Mouse (Mus musculus): Measurements from ENCODE around the gene Brdt. TPM values are rescaled to one million over a fixed set of nuclear protein-coding genes. Genes with fewer than 3 reads are reported as not detected.

The Brdt gene
- polyA plus RNA-seq, 1 experiment from 2014 or later: 1.2 TPM

- no peak overlapping the region for H3K9ac ChIP-seq
- 0 out of 2 replicates have a peak overlapping the region, but pooled peaks have one; percentile 22 for H3K4me2 ChIP-seq (replicated peaks)
- ATAC-seq: peak; percentile 87
- H3K27me3 ChIP-seq (replicated peaks): no peaks in the 10 kb centered on the region
- H3K9me3 ChIP-seq: no peaks in the 10 kb centered on the region
- H3K27ac ChIP-seq: no peak overlapping the region
- peaks cover 17% of the 10 kb centered on the region for H3K4me1 ChIP-seq (replicated peaks)
- 62% methylated on average over 16 of the region's 16 CpGs for WGBS
- H3K36me3 ChIP-seq: no peaks in the 10 kb centered on the region
- H3K4me3 ChIP-seq (replicated peaks): no peak overlapping the region
These were observed 35.0 kb upstream of the Brdt start for GRCm38 (mm10) chr5:107295817-107296511.

- peaks cover 17% of the 10 kb centered on the region for H3K4me1 ChIP-seq (replicated peaks)
- H3K4me3 ChIP-seq (replicated peaks): no peak overlapping the region
- H3K27ac ChIP-seq: peak overlapping the region; percentile 36; the same call in 1 of the 2 replicates
- 0 out of 2 replicates have a peak overlapping the region, but pooled peaks have one; percentile 22 for H3K4me2 ChIP-seq (replicated peaks)
- H3K9ac ChIP-seq: no peak overlapping the region
- 47% methylated on average over 9 of the region's 9 CpGs for WGBS
- peak; percentile 8; the same call in 1 of the 2 replicates for ATAC-seq
- no peaks in the 10 kb centered on the region for H3K9me3 ChIP-seq
- H3K36me3 ChIP-seq: no peaks in the 10 kb centered on the region
- no peaks in the 10 kb centered on the region for H3K27me3 ChIP-seq (replicated peaks)
These were observed 34.2 kb upstream of the Brdt start for GRCm38 (mm10) chr5:107296512-107297322.

GRCm38 (mm10) chr5:107298854-107299253, 32.1 kb upstream of the Brdt start:
- no peaks in the 10 kb centered on the region for H3K9me3 ChIP-seq
- H3K4me3 ChIP-seq (replicated peaks): no peak overlapping the region
- 53% methylated on average over 11 of the region's 11 CpGs for WGBS
- no peaks in the 10 kb centered on the region for H3K36me3 ChIP-seq
- H3K27ac ChIP-seq: no peak overlapping the region
- H3K27me3 ChIP-seq (replicated peaks): no peaks in the 10 kb centered on the region
- ATAC-seq: no peak
- peaks cover 22% of the 10 kb centered on the region for H3K4me1 ChIP-seq (replicated peaks)
- no peak overlapping the region for H3K9ac ChIP-seq
- no peak overlapping the region for H3K4me2 ChIP-seq (replicated peaks)

- no peak overlapping the region for H3K9ac ChIP-seq
- WGBS: 40% methylated on average over 11 of the region's 11 CpGs
These were observed 27.6 kb upstream of the Brdt start for GRCm38 (mm10) chr5:107303350-107303861.

GRCm38 (mm10) chr5:107304117-107304825, 26.7 kb upstream of the Brdt start:
- H3K27me3 ChIP-seq (replicated peaks): no peaks in the 10 kb centered on the region
- ATAC-seq: no peak
- no peaks in the 10 kb centered on the region for H3K36me3 ChIP-seq
- no peaks in the 10 kb centered on the region for H3K9me3 ChIP-seq
- no peak overlapping the region for H3K4me2 ChIP-seq (replicated peaks)
- WGBS: 34% methylated on average over 13 of the region's 13 CpGs
- H3K27ac ChIP-seq: no peak overlapping the region
- peaks cover 5% of the 10 kb centered on the region for H3K4me1 ChIP-seq (replicated peaks)
- no peak overlapping the region for H3K9ac ChIP-seq
- H3K4me3 ChIP-seq (replicated peaks): no peak overlapping the region

More at GRCm38 (mm10) chr5:107303350-107303861, 27.6 kb upstream of the Brdt start:
- H3K36me3 ChIP-seq: no peaks in the 10 kb centered on the region
- H3K4me1 ChIP-seq (replicated peaks): peaks cover 5% of the 10 kb centered on the region
- H3K27ac ChIP-seq: no peak overlapping the region
- H3K9me3 ChIP-seq: no peaks in the 10 kb centered on the region
- H3K4me2 ChIP-seq (replicated peaks): peak overlapping the region; percentile 31
- ATAC-seq: peak; percentile 74
- H3K4me3 ChIP-seq (replicated peaks): no peak overlapping the region
- H3K27me3 ChIP-seq (replicated peaks): no peaks in the 10 kb centered on the region

GRCm38 (mm10) chr5:107307432-107307831, 23.5 kb upstream of the Brdt start:
- WGBS: 51% methylated on average over 4 of the region's 4 CpGs

GRCm38 (mm10) chr5:107317141-107317540, 13.8 kb upstream of the Brdt start:
- no peak for ATAC-seq
- H3K9me3 ChIP-seq: no peaks in the 10 kb centered on the region; the same call in 1 of the 2 replicates
- H3K4me3 ChIP-seq (replicated peaks): no peak overlapping the region
- H3K36me3 ChIP-seq: no peaks in the 10 kb centered on the region
- WGBS: 90% methylated on average over 7 of the region's 7 CpGs
- H3K4me1 ChIP-seq (replicated peaks): no peaks in the 10 kb centered on the region
- no peak overlapping the region for H3K9ac ChIP-seq
- H3K27ac ChIP-seq: no peak overlapping the region
- H3K4me2 ChIP-seq (replicated peaks): no peak overlapping the region
- H3K27me3 ChIP-seq (replicated peaks): no peaks in the 10 kb centered on the region

More at GRCm38 (mm10) chr5:107307432-107307831, 23.5 kb upstream of the Brdt start:
- Histone ChIP-seq H3K4me1 (replicated peaks) (peaks cover 5% of the 10 kb centered on the region), H3K27ac (no peak overlapping the region), H3K36me3 (no peaks in the 10 kb centered on the region), H3K27me3 (replicated peaks) (no peaks in the 10 kb centered on the region), H3K4me3 (replicated peaks) (no peak overlapping the region), H3K9me3 (no peaks in the 10 kb centered on the region), H3K4me2 (replicated peaks) (no peak overlapping the region), H3K9ac (no peak overlapping the region)
- no peak for ATAC-seq

GRCm38 (mm10) chr5:107320703-107321102, 10.3 kb upstream of the Brdt start:
- Histone ChIP-seq H3K4me1 (replicated peaks) (no peaks in the 10 kb centered on the region), H3K36me3 (no peaks in the 10 kb centered on the region), H3K27me3 (replicated peaks) (no peaks in the 10 kb centered on the region), H3K4me3 (replicated peaks) (no peak overlapping the region), H3K27ac (no peak overlapping the region), H3K9me3 (no peaks in the 10 kb centered on the region; the same call in 1 of the 2 replicates), H3K9ac (no peak overlapping the region), H3K4me2 (replicated peaks) (no peak overlapping the region)
- WGBS: 0% methylated on average over 1 of the region's 1 CpGs
- no peak for ATAC-seq

GRCm38 (mm10) chr5:107340404-107340803, 9.4 kb downstream of the Brdt start:
- Histone ChIP-seq H3K27me3 (replicated peaks) (no peaks in the 10 kb centered on the region), H3K4me3 (replicated peaks) (no peak overlapping the region), H3K9ac (no peak overlapping the region), H3K27ac (no peak overlapping the region), H3K4me1 (replicated peaks) (no peaks in the 10 kb centered on the region), H3K36me3 (no peaks in the 10 kb centered on the region), H3K4me2 (replicated peaks) (no peak overlapping the region), H3K9me3 (no peaks in the 10 kb centered on the region)
- 69% methylated on average over 3 of the region's 3 CpGs for WGBS
- no peak for ATAC-seq

GRCm38 (mm10) chr5:107342891-107343290, 11.9 kb downstream of the Brdt start:
- H3K27ac ChIP-seq: no peak overlapping the region
- no peak overlapping the region for H3K4me3 ChIP-seq (replicated peaks)
- 91% methylated on average over 6 of the region's 6 CpGs for WGBS
- no peaks in the 10 kb centered on the region for H3K36me3 ChIP-seq
- no peak for ATAC-seq
- no peaks in the 10 kb centered on the region for H3K9me3 ChIP-seq
- no peak overlapping the region for H3K9ac ChIP-seq
- no peaks in the 10 kb centered on the region for H3K4me1 ChIP-seq (replicated peaks)
- H3K27me3 ChIP-seq (replicated peaks): no peaks in the 10 kb centered on the region
- H3K4me2 ChIP-seq (replicated peaks): no peak overlapping the region

- no peak overlapping the region for H3K4me2 ChIP-seq (replicated peaks)
- H3K9me3 ChIP-seq: no peaks in the 10 kb centered on the region
- WGBS: 42% methylated on average over 1 of the region's 1 CpGs
- H3K27ac ChIP-seq: no peak overlapping the region
- no peak overlapping the region for H3K4me3 ChIP-seq (replicated peaks)
- H3K27me3 ChIP-seq (replicated peaks): no peaks in the 10 kb centered on the region
- H3K36me3 ChIP-seq: no peaks in the 10 kb centered on the region
- no peak overlapping the region for H3K9ac ChIP-seq
- no peaks in the 10 kb centered on the region for H3K4me1 ChIP-seq (replicated peaks)
- ATAC-seq: no peak
These were observed 15.3 kb downstream of the Brdt start for GRCm38 (mm10) chr5:107346214-107346613.

GRCm38 (mm10) chr5:107352566-107352965, 21.6 kb downstream of the Brdt start:
- no peaks in the 10 kb centered on the region for H3K4me1 ChIP-seq (replicated peaks)
- no peak overlapping the region for H3K4me3 ChIP-seq (replicated peaks)
- WGBS: 98% methylated on average over 1 of the region's 1 CpGs
- no peaks in the 10 kb centered on the region for H3K27me3 ChIP-seq (replicated peaks)
- H3K9ac ChIP-seq: no peak overlapping the region
- no peaks in the 10 kb centered on the region for H3K9me3 ChIP-seq
- no peak overlapping the region for H3K4me2 ChIP-seq (replicated peaks)
- H3K36me3 ChIP-seq: no peaks in the 10 kb centered on the region
- no peak overlapping the region for H3K27ac ChIP-seq
- ATAC-seq: no peak

All from intestine, embryonic 15.5 days (tissue).